Mouse (Mus musculus): ENCODE measurements around the gene Xpnpep1. TPM values are rescaled to one million over a fixed set of nuclear protein-coding genes. Genes with fewer than 3 reads are reported as not detected.
A peak's percentile ranks its signal among the peaks of the same experiment; 100 is the strongest.

Gene Xpnpep1
- total RNA-seq, 2 experiments from 2014 or later, result 41.8 to 52.1 TPM

- intact Hi-C loops (cut with DNase I), result loop anchor here (5.0 to 10.0 kb wide), 2 partner anchors 104 to 277 kb away; partner anchors contain the start of genes Add3 and Mxi1
- DNase-seq, result no peak
Observed at GRCm38 (mm10) chr19:53037925-53038419, 2.0 kb downstream of the Xpnpep1 start.

DNA sequence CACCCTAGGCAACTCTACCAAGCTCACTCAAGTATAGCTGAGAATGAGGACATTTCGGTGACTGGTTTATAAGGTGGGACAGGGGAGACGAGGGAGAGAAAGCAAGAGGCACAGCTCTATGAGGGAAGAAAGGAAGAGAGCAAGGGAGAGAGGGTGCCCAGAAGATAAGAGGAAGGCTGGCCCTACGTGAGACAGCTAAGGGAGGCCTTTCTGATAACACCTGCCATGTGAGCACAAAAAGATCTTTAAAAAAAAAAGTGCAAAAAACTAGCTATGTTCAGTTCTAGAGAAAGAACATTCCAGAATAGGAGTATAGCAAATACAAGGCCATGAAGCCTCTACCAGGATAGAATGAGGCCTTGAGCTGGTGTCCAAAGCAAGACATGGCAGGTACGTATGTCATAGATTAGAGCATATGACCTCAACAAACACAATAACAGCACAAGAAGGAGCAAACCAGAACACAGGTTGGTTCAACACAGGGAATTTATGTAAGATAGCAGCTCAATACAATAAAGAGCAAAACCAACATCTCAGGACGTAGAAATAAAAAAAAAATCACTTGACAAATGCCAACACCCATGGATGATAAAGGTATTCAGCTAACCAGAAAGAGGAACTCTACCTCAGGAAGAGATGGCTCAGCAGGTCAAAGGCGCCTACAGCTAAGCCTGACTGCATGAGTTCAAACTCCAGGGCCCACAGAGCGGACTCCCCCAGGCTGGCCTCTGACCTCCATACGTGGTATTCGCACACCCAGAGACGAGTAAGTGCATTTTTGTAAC, 6.7 kb downstream of the Xpnpep1 start:
- no peak for DNase-seq
- intact Hi-C loops (cut with DNase I), result loop anchor here (10.0 kb wide), 1 partner anchor 281 kb away; the partner anchor contains the start of gene Mxi1

DNA sequence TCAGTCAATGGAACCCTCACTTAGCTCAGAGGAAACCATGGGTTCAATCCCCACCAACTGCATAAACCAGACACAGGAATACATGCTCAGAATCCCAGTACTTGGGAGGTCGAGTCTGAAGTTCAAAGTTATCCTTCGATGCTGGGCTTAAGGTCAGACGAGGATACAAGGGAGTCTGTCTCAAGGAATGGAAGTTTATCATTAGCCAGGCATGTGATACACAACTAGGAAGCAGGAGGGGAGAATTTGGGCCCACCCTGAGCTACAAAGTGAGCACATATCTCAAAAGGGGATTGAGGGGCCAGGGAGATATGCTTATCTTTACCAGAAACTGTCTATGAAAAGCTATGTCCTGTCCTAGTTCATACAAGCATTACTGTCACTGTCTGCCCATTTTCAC, 7.4 kb downstream of the Xpnpep1 start:
- no peak for DNase-seq
- intact Hi-C loops (cut with DNase I), result loop anchor here (10.0 kb wide), 1 partner anchor 282 kb away; the partner anchor contains the start of gene Mxi1

GRCm38 (mm10) chr19:53031957-53032371, 8.1 kb downstream of the Xpnpep1 start:
- intact Hi-C loops (cut with DNase I), result loop anchor here (10.0 kb wide), 1 partner anchor 283 kb away; the partner anchor contains the start of gene Mxi1
- no peak for DNase-seq

DNA sequence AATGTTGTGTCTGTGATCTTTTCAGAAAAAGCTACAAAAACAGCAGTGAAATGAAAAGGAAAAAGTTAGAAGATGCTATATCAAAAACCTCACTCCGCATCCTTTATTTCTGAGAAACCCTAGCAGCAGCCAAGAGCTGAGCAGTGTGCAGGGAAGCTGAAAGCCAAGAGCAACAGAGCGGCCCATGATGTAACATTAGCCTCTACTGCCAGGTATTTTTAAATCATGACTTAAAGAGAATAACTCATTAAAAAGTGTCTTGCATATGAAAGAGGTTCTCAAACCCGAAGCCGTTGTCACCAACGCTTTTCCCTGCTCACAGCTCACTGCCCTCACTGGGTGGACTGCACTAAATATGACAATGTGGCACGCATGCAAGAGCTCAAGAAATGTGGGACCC, 9.7 kb downstream of the Xpnpep1 start:
- intact Hi-C loops (cut with DNase I), result loop anchor here (10.0 kb wide), 1 partner anchor 285 kb away; the partner anchor contains the start of gene Mxi1

GRCm38 (mm10) chr19:53029686-53030085, 10.3 kb downstream of the Xpnpep1 start:
- intact Hi-C loops (cut with DNase I), result loop anchor here (10.0 kb wide), 1 partner anchor 285 kb away; the partner anchor contains the start of gene Mxi1
- DNase-seq, result no peak

More for the DNA sequence above, 9.7 kb downstream of the Xpnpep1 start:
- DNase-seq, result no peak

- DNase-seq, result no peak
- intact Hi-C loops (cut with DNase I), result no loop called here
Observed at GRCm38 (mm10) chr19:53029045-53029444, 11.0 kb downstream of the Xpnpep1 start.

GRCm38 (mm10) chr19:53028216-53028615, 11.8 kb downstream of the Xpnpep1 start:
- intact Hi-C loops (cut with DNase I), result no loop called here

GRCm38 (mm10) chr19:53023189-53023588, 16.8 kb downstream of the Xpnpep1 start:
- intact Hi-C loops (cut with DNase I), result no loop called here
- no peak for DNase-seq

More at GRCm38 (mm10) chr19:53028216-53028615, 11.8 kb downstream of the Xpnpep1 start:
- DNase-seq, result no peak

DNA sequence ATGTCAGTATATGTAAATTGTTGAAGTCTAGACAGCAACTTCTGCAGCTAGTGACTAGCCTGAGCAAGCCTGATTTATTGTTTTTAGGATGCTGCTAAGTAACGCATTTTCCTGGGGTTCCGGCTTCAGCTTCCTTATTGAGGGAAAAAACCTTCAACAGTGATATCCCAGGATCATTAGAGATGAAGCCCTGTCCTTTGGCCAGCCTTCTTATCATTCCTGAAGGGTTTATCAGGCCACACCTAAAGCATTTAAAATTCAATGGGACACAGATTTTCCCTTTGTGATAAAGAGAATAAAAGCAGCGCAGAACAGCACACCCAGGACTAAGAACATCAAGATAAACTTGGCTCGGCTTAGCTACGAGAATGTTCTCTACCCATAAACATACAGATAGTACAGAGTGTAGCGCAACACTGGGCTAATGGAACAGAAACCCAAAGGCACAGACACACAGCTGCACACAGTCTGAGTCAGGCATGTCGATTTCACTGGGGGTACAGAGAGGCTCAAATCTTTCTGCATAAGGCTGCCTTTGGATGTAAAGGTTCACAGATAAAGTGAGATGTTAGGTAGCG, 17.9 kb downstream of the Xpnpep1 start:
- intact Hi-C loops (cut with DNase I), result no loop called here
- DNase-seq, result no peak

DNA sequence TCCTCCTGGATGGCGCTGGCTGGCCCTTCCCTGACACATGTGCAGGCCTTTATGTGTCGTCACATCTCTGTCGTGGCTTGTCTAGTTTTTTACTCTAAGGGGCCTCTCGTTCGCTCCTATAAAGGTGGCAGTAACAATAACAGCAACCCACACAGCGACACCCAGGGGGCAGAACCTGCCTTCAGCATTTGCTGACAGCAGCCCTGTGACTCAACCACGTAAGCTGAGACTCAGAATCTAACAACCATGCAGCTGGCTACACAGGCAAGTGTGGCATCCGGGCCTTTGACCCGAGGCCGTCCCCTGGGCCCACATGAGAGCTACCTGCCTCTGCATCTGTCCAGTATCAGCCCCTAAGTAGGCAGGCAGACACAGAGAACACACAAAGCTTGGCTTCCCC, 18.5 kb downstream of the Xpnpep1 start:
- intact Hi-C loops (cut with DNase I), result no loop called here
- DNase-seq, result no peak

- DNase-seq, result peak; percentile 46 to 63
- intact Hi-C loops (cut with DNase I), result no loop called here
Observed at GRCm38 (mm10) chr19:53019716-53020463, 20.1 kb downstream of the Xpnpep1 start.

DNA sequence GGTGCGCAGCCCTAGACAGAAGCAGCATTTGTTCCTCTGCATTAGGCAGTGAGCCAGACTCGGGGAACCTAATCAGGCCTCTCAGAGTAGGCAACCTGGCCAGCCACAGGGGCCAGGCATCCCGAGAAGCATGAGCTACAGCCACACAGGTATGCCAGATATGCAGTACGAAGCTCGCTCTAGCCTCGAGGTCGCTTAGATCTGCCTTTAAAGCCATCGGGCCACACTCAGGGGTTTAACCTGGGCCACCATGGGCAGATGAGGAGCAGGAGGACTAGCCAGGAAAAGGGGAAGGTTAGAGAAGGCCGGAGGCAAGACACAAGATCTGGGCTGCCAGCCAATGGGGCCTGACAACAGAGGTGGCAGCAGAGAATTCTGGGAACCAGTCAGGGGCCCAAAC, 22.1 kb downstream of the Xpnpep1 start:
- intact Hi-C loops (cut with DNase I), result no loop called here
- DNase-seq, result peak in 1 of 2 experiments; percentile 30

GRCm38 (mm10) chr19:53017248-53017647, 22.8 kb downstream of the Xpnpep1 start:
- intact Hi-C loops (cut with DNase I), result no loop called here
- DNase-seq, result peak; percentile 37 to 43

DNA sequence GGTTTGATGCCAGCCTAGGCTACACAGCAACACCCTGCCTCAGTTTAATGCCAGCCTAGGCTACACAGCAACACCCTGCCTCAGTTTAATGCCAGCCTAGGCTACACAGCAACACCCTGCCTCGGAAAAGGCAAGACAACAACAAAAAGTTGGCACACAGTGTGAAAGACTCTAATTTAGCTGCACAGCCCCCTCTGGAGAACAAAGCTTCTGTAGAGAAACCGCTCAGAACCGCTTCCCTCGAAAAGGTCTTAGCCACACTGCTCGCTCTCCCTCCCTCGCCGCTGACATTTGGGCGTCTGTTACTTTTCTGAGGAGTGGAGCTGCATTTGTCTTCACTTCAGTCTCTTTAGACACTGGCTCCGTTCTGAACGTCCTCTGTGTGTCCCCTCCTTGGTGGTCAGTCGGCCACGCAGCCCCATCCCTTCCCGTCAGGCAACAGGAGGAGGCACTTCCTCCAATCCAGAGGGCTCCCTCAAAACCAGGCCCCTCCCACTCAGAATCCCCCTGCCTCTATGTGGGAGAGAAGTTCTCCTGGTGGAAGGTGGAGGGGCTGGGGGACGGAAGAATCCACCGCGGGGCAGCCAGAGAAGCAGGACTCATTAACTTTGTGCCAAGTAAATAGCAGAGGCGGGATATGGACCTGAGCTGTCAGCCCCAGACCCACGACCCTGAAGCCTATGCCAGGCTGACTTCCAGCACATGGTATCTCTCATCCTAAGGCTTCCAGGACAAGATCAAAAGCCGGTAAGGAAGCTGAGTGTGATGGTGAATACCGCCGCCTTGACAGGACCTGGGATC, 24.9 kb downstream of the Xpnpep1 start:
- no peak for DNase-seq
- intact Hi-C loops (cut with DNase I), result loop anchor here (5.0 kb wide), 1 partner anchor 347 kb away; no protein-coding TSS in a partner anchor

DNA sequence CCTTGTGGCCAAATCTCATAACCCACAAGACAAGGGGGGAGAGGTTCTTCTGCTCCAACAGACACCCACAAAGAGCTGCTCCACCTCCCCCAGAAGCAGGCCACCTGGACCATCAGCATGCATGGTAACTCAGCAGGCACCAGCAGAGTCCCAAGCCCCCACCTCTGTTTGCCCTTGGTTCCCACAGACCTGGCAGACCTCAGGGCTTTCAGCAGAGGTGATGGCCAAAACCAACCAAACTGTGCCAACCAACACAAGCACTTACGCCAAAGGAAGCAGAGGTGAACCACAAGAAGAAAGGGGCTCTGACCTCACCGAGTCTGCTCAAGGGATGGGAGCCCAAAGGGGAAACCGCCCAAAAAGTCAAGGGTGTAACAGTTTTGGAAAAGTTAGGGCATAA, 26.3 kb downstream of the Xpnpep1 start:
- DNase-seq, result no peak
- intact Hi-C loops (cut with DNase I), result loop anchor here (5.0 kb wide), 1 partner anchor 349 kb away; no protein-coding TSS in a partner anchor

DNA sequence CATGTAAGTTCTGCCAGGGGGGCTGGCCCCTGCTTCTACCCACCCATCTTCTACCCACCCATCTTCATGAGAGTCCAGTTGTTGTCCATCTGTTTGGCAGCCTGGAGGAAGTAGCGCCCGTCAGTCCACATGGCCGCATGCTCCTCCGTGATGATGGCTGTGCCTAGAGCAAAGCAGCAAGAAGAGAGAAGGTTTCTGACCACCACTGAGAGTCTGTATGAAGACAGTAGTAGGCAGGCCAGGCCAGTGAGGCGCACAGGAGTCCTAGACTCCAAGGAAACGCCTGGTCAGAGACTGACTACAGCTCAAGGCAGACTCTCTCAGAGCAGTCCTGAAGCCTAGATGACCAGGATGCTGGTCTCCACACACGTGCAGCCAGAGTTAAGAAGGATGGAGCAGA, 26.7 kb downstream of the Xpnpep1 start:
- intact Hi-C loops (cut with DNase I), result loop anchor here (5.0 kb wide), 1 partner anchor 349 kb away; no protein-coding TSS in a partner anchor
- no peak for DNase-seq

- intact Hi-C loops (cut with DNase I), result loop anchor here (5.0 kb wide), 1 partner anchor 351 kb away; no protein-coding TSS in a partner anchor
- DNase-seq, result no peak
Observed at GRCm38 (mm10) chr19:53010941-53011340, 29.1 kb downstream of the Xpnpep1 start.

- intact Hi-C loops (cut with DNase I), result loop anchor here (5.0 kb wide), 1 partner anchor 218 kb away; no protein-coding TSS in a partner anchor
- no peak for DNase-seq
Observed at GRCm38 (mm10) chr19:53008921-53009320, 31.1 kb downstream of the Xpnpep1 start.
